Mouse (Mus musculus) heart, embryonic 12.5 days (tissue): ENCODE measurements around the gene Ascc1. TPM values are rescaled to one million over a fixed set of nuclear protein-coding genes. Genes with fewer than 3 reads are reported as not detected.
A peak's percentile ranks its signal among the peaks of the same experiment; 100 is the strongest.

Source experiments
- ATAC-seq: fragments of 200-750 bp; cut with Nextera tagmentation; 2 replicates; pipeline ENCODE4 v1.8.0; 2017; ENCODE audit warnings: moderate TSS enrichment, moderate library complexity; ENCODE audit not compliant: insufficient number of reproducible peaks, low FRiP score
- H3K27ac ChIP-seq: fragments of 300-500 bp; sonication (generic); 2 replicates; pipeline ENCODE4 v1.5.1; 2016; ENCODE audit warnings: mild to moderate bottlenecking, moderate library complexity; ENCODE audit not compliant: poor library complexity, severe bottlenecking
- H3K27me3 ChIP-seq: fragments of 300-500 bp; sonication (generic); replicated peaks from 2 replicates; pipeline ENCODE4 v1.6.1; 2016; ENCODE audit warnings: mild to moderate bottlenecking, moderate library complexity
- H3K36me3 ChIP-seq: fragments of 300-500 bp; sonication (generic); 2 replicates; pipeline ENCODE4 v1.6.1; 2016; ENCODE audit warnings: mild to moderate bottlenecking, moderate library complexity
- H3K4me1 ChIP-seq: fragments of 300-500 bp; sonication (generic); replicated peaks from 2 replicates; pipeline ENCODE4 v1.6.1; 2016; ENCODE audit warnings: mild to moderate bottlenecking
- H3K4me2 ChIP-seq: fragments of 300-500 bp; sonication (generic); 2 replicates; pipeline ENCODE4 v1.6.1; 2016; ENCODE audit warnings: mild to moderate bottlenecking, moderate library complexity
- H3K4me3 ChIP-seq: fragments of 300-500 bp; sonication (generic); 2 replicates; pipeline ENCODE4 v1.5.1; 2016; ENCODE audit warnings: mild to moderate bottlenecking
- H3K9ac ChIP-seq: fragments of 300-500 bp; sonication (generic); 2 replicates; pipeline ENCODE4 v1.6.1; 2016; ENCODE audit warnings: mild to moderate bottlenecking, moderate library complexity
- H3K9me3 ChIP-seq: fragments of 300-500 bp; sonication (generic); replicated peaks from 2 replicates; pipeline ENCODE4 v1.6.1; 2016; ENCODE audit warnings: mild to moderate bottlenecking, moderate library complexity
- WGBS: fragments of 180-500 bp; shearing (Covaris S2); methylation state at CpG from one replicate; pipeline ENCODE4 v1.1.7; 2016; 5-methylcytosine and 5-hydroxymethylcytosine counted together
- polyA plus RNA-seq: library from polyadenylated mRNA; unstranded; fragments of >200 nt; fragmentation: Nextera tagmentation; extraction: Ambion mirVana; gene quantifications from 2 replicates; pipeline ENCODE4 v1.2.1, GENCODE M21; 2016

Ascc1 gene
- 33.2 and 33.8 TPM in 2 replicates for polyA plus RNA-seq

GRCm38 (mm10) chr10:60002673-60003212, at the start of gene Ascc1, which contains the start of gene Anapc16:
Gene Ascc1 (plus strand): TSS chr10:60002805.
Gene Anapc16 (minus strand): TSS chr10:60003135.
- Histone ChIP-seq H3K4me1 (peaks cover 18% of the 10 kb centered on the region), H3K4me2 (peak within 1 kb of the TSS; percentile 86), H3K27ac (peak within 1 kb of the TSS; percentile 97), H3K36me3 (peaks cover 12% of the 10 kb centered on the region), H3K9me3 (no peaks in the 10 kb centered on the region), H3K9ac (peak within 1 kb of the TSS; percentile 77), H3K4me3 (peak within 1 kb of the TSS; percentile 81), H3K27me3 (no peaks in the 10 kb centered on the region)
- WGBS: under 1% methylated on average over 51 of the region's 51 CpGs
- peak; percentile 98 for ATAC-seq

GRCm38 (mm10) chr10:59953564-59954039, 49.0 kb upstream of the Ascc1 start:
- WGBS: 15% methylated on average over 7 of the region's 7 CpGs
- Histone ChIP-seq H3K9ac (no peak overlapping the region), H3K4me2 (no peak overlapping the region), H3K4me3 (no peak overlapping the region), H3K36me3 (peaks cover 3% of the 10 kb centered on the region; the same call in 1 of the 2 replicates), H3K27ac (no peak overlapping the region), H3K9me3 (no peaks in the 10 kb centered on the region), H3K27me3 (peaks cover 24% of the 10 kb centered on the region), H3K4me1 (peaks cover 47% of the 10 kb centered on the region)
- ATAC-seq: no peak

DNA sequence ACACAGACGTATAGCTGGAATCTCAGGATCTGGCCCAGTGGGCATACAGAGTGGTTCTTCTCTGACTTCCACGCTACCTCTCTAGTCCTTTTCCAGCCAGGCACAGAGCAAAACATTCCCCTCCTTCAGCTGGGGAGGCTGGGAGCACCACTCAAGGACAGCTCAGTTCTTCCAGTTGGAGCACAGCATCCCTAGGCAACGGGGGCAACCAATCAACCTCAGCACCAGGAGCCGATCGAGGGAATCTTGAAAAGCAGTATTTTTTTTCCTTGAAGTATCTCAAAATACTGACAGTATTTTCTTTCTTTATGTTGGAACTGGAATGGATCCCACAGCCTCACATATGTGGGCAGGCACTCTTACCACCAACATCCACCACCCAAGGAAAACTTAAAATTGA, 45.9 kb upstream of the Ascc1 start:
- no peak for ATAC-seq
- Histone ChIP-seq H3K27me3 (peaks cover 33% of the 10 kb centered on the region), H3K9me3 (no peaks in the 10 kb centered on the region), H3K36me3 (no peaks in the 10 kb centered on the region), H3K4me2 (no peak overlapping the region), H3K4me1 (peaks cover 26% of the 10 kb centered on the region), H3K27ac (no peak overlapping the region), H3K9ac (no peak overlapping the region), H3K4me3 (no peak overlapping the region)
- WGBS: 60% methylated on average over 5 of the region's 5 CpGs

DNA sequence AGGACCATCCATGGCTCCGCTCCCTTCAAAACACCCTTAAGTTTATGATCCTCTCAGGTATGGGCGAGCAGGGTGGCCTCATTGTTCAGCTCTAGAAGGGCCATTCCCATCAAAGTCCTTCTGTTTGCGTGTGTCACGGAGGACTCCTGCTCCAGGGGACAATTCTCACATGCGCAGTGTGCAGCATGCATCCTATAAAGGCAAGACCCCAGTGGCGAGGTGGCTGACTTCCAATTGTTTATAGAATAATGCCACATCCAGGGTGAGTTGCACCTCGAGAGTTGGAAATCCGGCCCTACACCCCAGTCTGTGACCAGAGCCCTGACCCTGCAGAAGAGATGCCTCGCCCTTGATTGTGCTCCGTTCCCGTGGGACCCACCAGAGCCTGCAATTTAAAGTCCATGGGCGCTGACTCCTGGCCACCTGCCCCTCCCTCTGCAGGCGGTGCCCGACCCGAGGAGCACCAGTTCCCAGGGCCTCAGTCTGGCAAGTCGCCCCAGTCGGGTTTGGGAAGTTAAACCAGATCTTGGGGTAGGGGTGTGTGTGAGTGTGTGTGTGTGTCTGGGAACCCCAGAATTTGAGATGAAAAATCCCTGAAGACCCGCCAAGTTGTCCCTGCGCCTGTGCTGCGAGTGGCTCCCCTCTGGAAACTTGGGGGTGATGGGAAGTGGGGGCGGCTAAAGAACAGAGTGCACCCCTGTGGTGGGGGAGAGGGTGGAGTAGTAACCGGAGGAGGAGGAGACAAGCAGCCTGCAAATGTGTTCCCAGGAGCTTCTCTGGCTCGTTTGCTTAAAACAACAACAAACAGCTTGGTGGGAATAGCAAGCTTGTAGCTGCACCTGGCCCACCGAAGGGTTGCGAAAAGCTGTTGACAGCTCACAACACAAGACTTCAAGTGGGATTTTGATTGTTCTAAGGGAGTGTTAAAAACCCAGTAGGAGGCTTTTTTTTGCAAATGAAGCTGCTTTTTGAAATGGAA, 45.1 kb upstream of the Ascc1 start:
- no peak for ATAC-seq
- peak overlapping the region; percentile 9; the same call in 1 of the 2 replicates for H3K9ac ChIP-seq
- H3K4me2 ChIP-seq: peak overlapping the region; percentile 43
- H3K27ac ChIP-seq: no peak overlapping the region
- H3K27me3 ChIP-seq: peaks cover 33% of the 10 kb centered on the region
- no peaks in the 10 kb centered on the region for H3K36me3 ChIP-seq
- H3K4me3 ChIP-seq: 0 out of 2 replicates have a peak overlapping the region, but pooled peaks have one; percentile 6
- peaks cover 26% of the 10 kb centered on the region for H3K4me1 ChIP-seq
- no peaks in the 10 kb centered on the region for H3K9me3 ChIP-seq
- 18% methylated on average over 25 of the region's 25 CpGs for WGBS

DNA sequence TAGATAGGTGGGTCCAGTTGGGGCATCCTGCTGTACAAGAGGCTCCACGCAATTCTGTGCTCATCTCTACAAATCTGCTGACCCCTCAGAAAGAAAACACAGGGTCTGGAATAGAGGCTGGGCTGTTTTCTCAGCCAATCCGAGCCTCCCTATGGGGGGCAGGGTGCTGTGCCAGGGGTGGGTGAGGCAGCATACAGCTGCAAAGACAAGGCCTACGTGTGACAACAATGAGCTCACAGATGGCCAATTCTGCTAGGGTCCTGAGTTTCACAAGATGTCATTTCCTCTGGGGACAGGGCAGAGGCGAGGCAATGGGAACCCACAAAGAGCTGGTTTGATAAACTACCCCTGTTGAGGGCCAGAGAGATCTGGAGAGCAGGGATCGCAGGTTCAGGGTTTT, 44.1 kb upstream of the Ascc1 start:
- H3K27ac ChIP-seq: no peak overlapping the region
- no peak for ATAC-seq

DNA sequence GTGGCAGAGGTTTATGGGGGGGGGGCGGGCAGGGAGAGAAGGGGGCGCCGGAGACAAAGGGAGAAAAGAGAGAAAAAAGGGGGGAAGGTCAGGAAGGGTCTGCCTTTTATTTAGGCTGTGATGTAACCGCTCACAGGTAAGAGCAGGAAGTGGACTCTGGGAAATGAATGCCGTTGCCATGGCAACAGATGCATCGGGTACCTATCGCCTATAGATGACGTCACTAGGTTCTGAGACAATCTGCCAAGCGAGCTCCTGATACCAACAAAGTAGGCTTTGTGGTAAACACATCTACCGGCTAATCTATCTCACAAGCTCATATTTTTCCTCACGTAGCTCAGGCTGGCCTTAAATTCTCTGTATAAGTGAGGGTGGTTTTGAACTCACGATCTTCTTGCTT, 43.1 kb upstream of the Ascc1 start:
- no peak overlapping the region for H3K4me3 ChIP-seq
- 68% methylated on average over 11 of the region's 12 CpGs for WGBS
- H3K36me3 ChIP-seq: no peaks in the 10 kb centered on the region
- H3K27me3 ChIP-seq: peaks cover 33% of the 10 kb centered on the region
- no peaks in the 10 kb centered on the region for H3K9me3 ChIP-seq
- ATAC-seq: no peak
- no peak overlapping the region for H3K4me2 ChIP-seq
- H3K27ac ChIP-seq: no peak overlapping the region
- peaks cover 25% of the 10 kb centered on the region for H3K4me1 ChIP-seq
- H3K9ac ChIP-seq: no peak overlapping the region

More for the DNA sequence above, 44.1 kb upstream of the Ascc1 start:
- Histone ChIP-seq H3K9me3 (no peaks in the 10 kb centered on the region), H3K36me3 (no peaks in the 10 kb centered on the region), H3K27me3 (peaks cover 33% of the 10 kb centered on the region), H3K4me1 (peaks cover 21% of the 10 kb centered on the region), H3K4me2 (no peak overlapping the region), H3K9ac (no peak overlapping the region), H3K4me3 (no peak overlapping the region)
- 43% methylated on average over 5 of the region's 5 CpGs for WGBS

DNA sequence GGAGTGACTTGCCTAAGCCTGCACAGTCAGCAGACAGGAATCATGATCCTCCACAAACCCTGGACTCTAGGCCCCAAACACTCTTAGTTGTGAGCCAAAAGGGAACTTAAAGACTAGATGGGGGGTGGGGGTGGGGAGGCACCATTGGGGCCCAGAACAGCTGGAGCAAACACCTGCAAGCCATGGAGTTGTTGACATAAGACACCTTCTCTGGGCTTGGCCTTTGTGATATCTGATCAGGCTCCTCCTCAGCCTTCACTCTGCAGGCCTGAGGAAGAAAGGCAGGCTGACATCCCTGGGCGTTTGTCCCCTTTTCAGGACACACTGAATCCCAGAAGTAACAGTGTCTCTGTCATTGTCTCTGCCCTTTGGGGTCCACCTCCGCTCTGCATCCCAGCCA, 39.0 kb upstream of the Ascc1 start:
- no peak overlapping the region; the same call in 1 of the 2 replicates for H3K27ac ChIP-seq
- no peak overlapping the region for H3K9ac ChIP-seq
- H3K4me1 ChIP-seq: peaks cover 26% of the 10 kb centered on the region
- no peak for ATAC-seq
- H3K4me2 ChIP-seq: no peak overlapping the region
- H3K36me3 ChIP-seq: no peaks in the 10 kb centered on the region
- 0 out of 2 replicates have a peak, but pooled peaks cover 4% of the 10 kb centered on the region for H3K9me3 ChIP-seq
- 76% methylated on average over 2 of the region's 2 CpGs for WGBS
- peaks cover 9% of the 10 kb centered on the region for H3K27me3 ChIP-seq
- no peak overlapping the region for H3K4me3 ChIP-seq

DNA sequence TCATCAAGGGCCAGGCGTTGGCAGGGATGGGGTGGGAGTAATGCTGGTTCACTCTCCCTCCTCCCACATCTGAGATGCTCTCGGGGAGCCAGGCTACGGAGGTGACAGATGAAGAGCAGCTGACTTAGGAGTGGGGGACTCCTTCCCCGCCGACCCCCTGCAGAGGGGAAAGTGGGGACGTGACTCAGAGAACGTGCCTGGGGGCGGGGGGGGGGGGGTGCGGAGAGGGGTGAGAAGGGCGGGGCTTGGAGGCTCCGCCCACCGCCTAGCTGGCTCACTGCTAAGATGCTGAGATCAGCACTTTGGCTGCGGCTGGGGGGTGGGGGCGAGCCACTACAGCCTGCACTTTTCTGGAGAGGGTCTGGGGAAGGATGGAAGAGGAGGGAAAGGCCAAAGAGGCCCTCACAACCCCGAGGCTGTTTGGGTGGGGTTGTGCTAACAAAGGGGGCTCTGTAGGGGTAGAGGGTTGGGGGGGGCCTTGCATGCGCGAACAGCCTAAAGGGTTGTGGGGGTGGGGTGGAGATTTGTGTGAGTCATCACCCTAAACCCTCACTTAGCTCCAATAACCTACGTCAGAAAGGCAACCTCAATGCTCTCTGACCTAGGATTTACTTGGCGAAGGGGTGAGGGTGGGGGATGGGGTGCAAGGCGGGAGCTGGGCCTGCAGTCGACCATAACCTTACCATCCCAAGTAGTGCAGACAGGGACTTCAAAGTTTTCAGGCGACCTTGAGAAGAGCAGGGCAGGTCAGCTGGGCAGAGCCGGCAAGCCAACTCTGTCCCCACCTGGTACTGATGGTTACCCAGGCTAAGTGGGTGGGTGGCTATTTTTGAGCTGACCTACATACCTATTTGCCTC, 37.9 kb upstream of the Ascc1 start:
- Histone ChIP-seq H3K9me3 (0 out of 2 replicates have a peak, but pooled peaks cover 4% of the 10 kb centered on the region), H3K36me3 (no peaks in the 10 kb centered on the region), H3K4me2 (peak overlapping the region; percentile 64), H3K9ac (peak overlapping the region; percentile 23; the same call in 1 of the 2 replicates), H3K4me3 (peak overlapping the region; percentile 23), H3K4me1 (peaks cover 25% of the 10 kb centered on the region), H3K27ac (peak overlapping the region; percentile 65), H3K27me3 (no peaks in the 10 kb centered on the region)
- ATAC-seq: peak; percentile 71
- WGBS: 7% methylated on average over 22 of the region's 23 CpGs

DNA sequence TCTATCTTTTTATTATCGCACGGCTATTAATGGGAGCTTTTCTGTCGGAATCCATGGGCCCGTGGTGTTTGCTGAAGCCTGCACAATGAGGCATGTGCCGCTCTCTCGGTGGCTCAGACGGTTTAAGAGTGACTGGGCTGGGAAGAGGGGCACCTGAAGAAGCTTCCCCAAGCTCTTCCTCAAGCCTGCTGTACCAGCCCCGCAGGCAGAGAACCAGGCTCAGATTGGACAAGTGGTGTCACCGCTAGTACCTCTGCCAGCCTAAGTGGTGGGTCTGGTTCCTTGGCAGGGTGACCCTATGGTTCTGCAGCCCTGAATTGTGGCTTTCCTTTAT, 37.3 kb upstream of the Ascc1 start:
- no peaks in the 10 kb centered on the region for H3K27me3 ChIP-seq
- no peaks in the 10 kb centered on the region for H3K36me3 ChIP-seq
- peak overlapping the region; percentile 43; the same call in 1 of the 2 replicates for H3K9ac ChIP-seq
- ATAC-seq: peak; percentile 8; the same call in 1 of the 2 replicates
- 0 out of 2 replicates have a peak, but pooled peaks cover 4% of the 10 kb centered on the region for H3K9me3 ChIP-seq
- peak overlapping the region; percentile 64 for H3K4me2 ChIP-seq
- no peak overlapping the region for H3K4me3 ChIP-seq
- peaks cover 25% of the 10 kb centered on the region for H3K4me1 ChIP-seq
- 33% methylated on average over 9 of the region's 9 CpGs for WGBS
- H3K27ac ChIP-seq: peak overlapping the region; percentile 65

DNA sequence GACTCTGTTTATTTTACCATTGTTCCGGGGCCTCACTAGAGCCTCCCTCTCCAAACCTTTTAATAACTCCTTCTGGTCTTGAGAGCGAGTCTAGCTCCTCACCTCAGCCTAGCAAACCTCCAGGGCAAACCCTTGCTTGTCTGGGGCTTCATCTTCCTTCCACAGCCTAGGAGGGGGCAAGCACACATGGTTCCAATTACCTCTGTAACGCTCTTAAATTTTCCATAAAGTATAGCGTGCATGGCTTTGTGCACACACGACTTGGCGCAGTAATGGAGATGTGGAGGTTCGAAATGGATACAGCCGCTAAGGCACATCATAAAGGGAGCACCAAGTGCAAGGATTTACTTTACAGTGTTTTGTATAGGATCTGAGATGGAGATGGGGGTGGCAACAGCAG, 36.8 kb upstream of the Ascc1 start:
- Histone ChIP-seq H3K27me3 (no peaks in the 10 kb centered on the region), H3K9me3 (0 out of 2 replicates have a peak, but pooled peaks cover 4% of the 10 kb centered on the region), H3K4me2 (no peak overlapping the region), H3K4me1 (peaks cover 30% of the 10 kb centered on the region), H3K9ac (no peak overlapping the region; the same call in 1 of the 2 replicates), H3K36me3 (no peaks in the 10 kb centered on the region), H3K4me3 (no peak overlapping the region), H3K27ac (peak overlapping the region; percentile 65; the same call in 1 of the 2 replicates)
- no peak for ATAC-seq
- 77% methylated on average over 8 of the region's 8 CpGs for WGBS
